Mouse (Mus musculus) MEL-GATA-1-ER (cell line): ENCODE results near the gene Egr2.

Experiments used
- DNase-seq: peaks from one replicate; pipeline ENCODE4 v3.0.0-alpha.2; 2012; ENCODE audit warnings: low read depth; ENCODE audit errors: extremely low read depth

Egr2 gene

GRCm38 (mm10) chr10:67535256-67535655 lies at the start of gene Egr2:
Gene Egr2 (plus strand): TSS chr10:67535475.
- no peak for DNase-seq

- DNase-seq, result no peak
These were observed 47.8 kb upstream of the Egr2 start for GRCm38 (mm10) chr10:67487496-67487895.

- no peak for DNase-seq
These were observed 45.4 kb upstream of the Egr2 start for GRCm38 (mm10) chr10:67489836-67490235.

GRCm38 (mm10) chr10:67490632-67491031 lies 44.6 kb upstream of the Egr2 start:
- DNase-seq, result no peak

- DNase-seq, result no peak
These were observed 43.1 kb upstream of the Egr2 start for GRCm38 (mm10) chr10:67492161-67492571.

- DNase-seq, result no peak
These were observed 41.7 kb upstream of the Egr2 start for GRCm38 (mm10) chr10:67493556-67493955.

GRCm38 (mm10) chr10:67497144-67497892 lies 38.0 kb upstream of the Egr2 start:
- DNase-seq, result no peak

GRCm38 (mm10) chr10:67497951-67498350 lies 37.3 kb upstream of the Egr2 start:
- no peak for DNase-seq

- no peak for DNase-seq
These were observed 31.8 kb upstream of the Egr2 start for GRCm38 (mm10) chr10:67503320-67503995.

GRCm38 (mm10) chr10:67504046-67504445 lies 31.2 kb upstream of the Egr2 start:
- DNase-seq, result no peak

GRCm38 (mm10) chr10:67505248-67505647 lies 30.0 kb upstream of the Egr2 start:
- no peak for DNase-seq

GRCm38 (mm10) chr10:67512211-67512610 lies 23.1 kb upstream of the Egr2 start:
- no peak for DNase-seq

GRCm38 (mm10) chr10:67512871-67513270 lies 22.4 kb upstream of the Egr2 start:
- no peak for DNase-seq

- no peak for DNase-seq
These were observed 16.5 kb upstream of the Egr2 start for GRCm38 (mm10) chr10:67518733-67519132.

GRCm38 (mm10) chr10:67524130-67524529 lies 11.1 kb upstream of the Egr2 start:
- no peak for DNase-seq

GRCm38 (mm10) chr10:67524694-67525093 lies 10.6 kb upstream of the Egr2 start:
- no peak for DNase-seq

GRCm38 (mm10) chr10:67526435-67526834 lies 8.8 kb upstream of the Egr2 start:
- no peak for DNase-seq

GRCm38 (mm10) chr10:67529769-67530168 lies 5.5 kb upstream of the Egr2 start:
- no peak for DNase-seq

- no peak for DNase-seq
These were observed 697 bp downstream of the Egr2 start for GRCm38 (mm10) chr10:67535972-67536371.

GRCm38 (mm10) chr10:67536621-67537141 lies 1.4 kb downstream of the Egr2 start:
- DNase-seq, result no peak

GRCm38 (mm10) chr10:67537151-67537994 lies 2.1 kb downstream of the Egr2 start:
- DNase-seq, result peak; percentile 88

- no peak for DNase-seq
These were observed 2.8 kb downstream of the Egr2 start for GRCm38 (mm10) chr10:67538106-67538505.
